Comparison of ENCODE assay signal across 23 mouse cellular contexts in the genomic region with DNA sequence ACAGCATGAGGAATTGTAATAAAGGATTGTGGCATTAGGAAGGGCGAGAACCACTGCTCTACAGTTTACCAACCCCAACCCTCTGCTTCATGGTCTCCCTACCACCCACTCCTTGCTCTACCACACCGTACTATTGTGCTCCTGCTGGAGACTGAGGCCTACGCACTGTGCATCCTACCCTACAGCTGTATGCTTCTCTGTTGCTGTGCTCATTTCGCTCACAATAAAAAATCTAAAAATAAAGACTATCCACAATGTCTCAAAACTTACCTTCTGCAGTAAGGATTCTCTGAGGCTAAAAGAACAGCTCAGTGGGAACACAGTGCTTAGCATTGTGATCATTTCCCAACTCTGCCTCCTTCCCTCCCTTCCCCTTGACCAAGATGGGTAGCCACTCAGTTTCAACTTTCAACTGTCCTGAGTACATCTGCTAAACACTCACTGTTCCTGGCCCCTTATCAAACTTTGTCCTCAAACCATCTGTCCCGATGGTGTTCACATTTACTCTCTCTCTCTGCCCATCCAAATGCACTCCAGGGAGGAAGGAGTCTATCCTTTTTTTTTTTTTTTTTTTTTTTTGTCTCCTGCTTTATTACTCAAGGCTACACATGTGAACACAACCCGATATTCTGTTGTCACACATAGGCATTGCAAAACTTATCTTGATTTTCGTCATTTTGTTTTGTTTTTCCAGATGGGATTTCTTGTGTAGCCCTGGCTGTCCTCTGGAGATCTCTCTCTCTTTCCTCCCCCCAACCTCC. TPM values are rescaled to one million over a fixed set of nuclear protein-coding genes. Genes with fewer than 3 reads are reported as not detected.
A peak's percentile ranks its signal among the peaks of the same experiment; 100 is the strongest.
DNase-seq lines count a peak whose midpoint lies in the region; ATAC-seq lines count a peak whose summit lies in the region.
"Had no signal": no experiment of that assay in that cellular context is flagged by ENCODE, and none has a peak within 500 bp of the region (broad histone marks: within the 10 kb centered on the region; RNA-seq: fewer than 3 reads in every experiment).

No protein-coding gene starts in this region.

- H3K36me3 ChIP-seq in liver, embryonic 13.5 days = no peaks in the 10 kb centered on the region
- no peaks in the 10 kb centered on the region for H3K36me3 ChIP-seq in forebrain, embryonic 14.5 days (ENCODE audit: control insufficient read depth, insufficient read depth, low read length)
- H3K36me3 ChIP-seq: embryonic facial prominence, embryonic 12.5 days; forebrain, embryonic 15.5 days; hindbrain, embryonic 12.5 days; limb, embryonic 15.5 days; midbrain, embryonic 13.5 days had no signal

- peaks cover 65% of the 10 kb centered on the region for H3K4me1 ChIP-seq in liver, embryonic 13.5 days (replicated peaks)
- peaks cover 5% of the 10 kb centered on the region for H3K4me1 ChIP-seq in forebrain, embryonic 14.5 days (ENCODE audit: control insufficient read depth, insufficient read depth, low read length)

- H3K27ac ChIP-seq in liver, embryonic 13.5 days = peak overlapping the region; percentile 87
- no peak overlapping the region for H3K27ac ChIP-seq in forebrain, embryonic 14.5 days (ENCODE audit: low read depth, low read length)
- H3K27ac ChIP-seq: embryonic facial prominence, embryonic 12.5 days; forebrain, embryonic 15.5 days; hindbrain, embryonic 12.5 days; limb, embryonic 15.5 days; midbrain, embryonic 13.5 days had no signal

- H3K9ac ChIP-seq in liver, embryonic 13.5 days = 0 out of 2 replicates have a peak overlapping the region, but pooled peaks have one; percentile 39
- H3K9ac ChIP-seq in forebrain, embryonic 14.5 days (ENCODE audit: low read length) = no peak overlapping the region
- H3K9ac ChIP-seq: embryonic facial prominence, embryonic 12.5 days; forebrain, embryonic 15.5 days; hindbrain, embryonic 12.5 days; limb, embryonic 15.5 days; midbrain, embryonic 13.5 days had no signal

- ATAC-seq in liver, embryonic 13.5 days (ENCODE audit: low read depth) = no peak
- no peak for ATAC-seq in forebrain, embryonic 14.5 days
- ATAC-seq in erythroblast, adult 5-6 weeks (replicated peaks; ENCODE audit: low FRiP score, poor library complexity, severe bottlenecking) = no peak
- ATAC-seq: forebrain, embryonic 15.5 days; midbrain, embryonic 13.5 days had no signal

- H3K9me3 ChIP-seq in liver, embryonic 13.5 days (replicated peaks) = no peaks in the 10 kb centered on the region
- no peaks in the 10 kb centered on the region for H3K9me3 ChIP-seq in forebrain, embryonic 14.5 days (replicated peaks; ENCODE audit: control insufficient read depth, low read length)
- H3K9me3 ChIP-seq: embryonic facial prominence, embryonic 12.5 days; forebrain, embryonic 15.5 days; hindbrain, embryonic 12.5 days; limb, embryonic 15.5 days; midbrain, embryonic 13.5 days had no signal

- intact Hi-C loops in left cerebral cortex, postnatal 4 days (cut with DNase I) = no loop called here

- H3K27me3 ChIP-seq in liver, embryonic 13.5 days = no peaks in the 10 kb centered on the region
- H3K27me3 ChIP-seq in forebrain, embryonic 14.5 days (replicated peaks; ENCODE audit: control insufficient read depth, insufficient read depth, low read length) = no peaks in the 10 kb centered on the region
- H3K27me3 ChIP-seq: CH12.LX; embryonic facial prominence, embryonic 12.5 days; forebrain, embryonic 15.5 days; hindbrain, embryonic 12.5 days; limb, embryonic 15.5 days; midbrain, embryonic 13.5 days had no signal

- 0 out of 2 replicates have a peak overlapping the region, but pooled peaks have one; percentile 8 for H3K4me2 ChIP-seq in liver, embryonic 13.5 days
- no peak overlapping the region for H3K4me2 ChIP-seq in forebrain, embryonic 14.5 days (ENCODE audit: low read length)
- H3K4me2 ChIP-seq: embryonic facial prominence, embryonic 12.5 days; forebrain, embryonic 15.5 days; heart, embryonic 11.5 days; hindbrain, embryonic 12.5 days; limb, embryonic 15.5 days; midbrain, embryonic 13.5 days had no signal

- DNase-seq in gastrocnemius, adult 18-20 months (ENCODE audit: low spot score) = peak; percentile 9
- no peak for DNase-seq in gastrocnemius, postnatal 10 days
- peak; percentile 30 to 33 for DNase-seq in right cerebral cortex, adult 2 months (ENCODE audit: low spot score in 2 of 2)
- no peak for DNase-seq in right cerebral cortex, postnatal 10 days (ENCODE audit: low spot score in 2 of 2)
- DNase-seq in liver, embryonic 13.5 days = no peak
- DNase-seq in forebrain, embryonic 14.5 days (ENCODE audit: low spot score) = no peak
- no peak for DNase-seq in left cerebral cortex, postnatal 4 days
- DNase-seq: adrenal gland, adult 8-10 months; cerebellum, adult 9-11 months; heart, postnatal 10 days; kidney, adult 2 months; kidney, postnatal 10 days; lung, postnatal 10 days; thymus, postnatal 36 days had no signal

- H3K4me3 ChIP-seq in liver, embryonic 13.5 days (replicated peaks) = no peak overlapping the region
- H3K4me3 ChIP-seq in forebrain, embryonic 14.5 days (ENCODE audit: low read depth, low read length) = no peak overlapping the region
- H3K4me3 ChIP-seq: embryonic facial prominence, embryonic 12.5 days; forebrain, embryonic 15.5 days; hindbrain, embryonic 12.5 days; limb, embryonic 15.5 days; midbrain, embryonic 13.5 days; myocyte had no signal

- WGBS in liver, embryonic 13.5 days (ENCODE audit: insufficient replicate concordance) = 61% methylated on average over 7 of the region's 7 CpGs
- WGBS in forebrain, embryonic 14.5 days = 90% methylated on average over 7 of the region's 7 CpGs

RNA-seq across cellular contexts. Expression of a gene that starts 4.5 kb away (rescaled TPM):
- total RNA-seq in gastrocnemius, adult 18-20 months (2021) = 10 to 100 TPM; 10.4 to 12.1 TPM
- total RNA-seq in gastrocnemius, postnatal 10 days (2021) = 10 to 100 TPM; 18.0 to 20.6 TPM
- 8.7 TPM in 2 replicates for polyA plus RNA-seq in liver, embryonic 13.5 days (2015; fragmentation: Nextera tagmentation; extraction: Ambion mirVana)
- polyA plus RNA-seq in forebrain, embryonic 14.5 days (2014; fragmentation: Nextera tagmentation; extraction: Ambion mirVana) = 88.4 and 102 TPM in 2 replicates
- total RNA-seq in left cerebral cortex, postnatal 4 days (2021) = 100 to 1,000 TPM; 135 to 140 TPM
- 4.2 and 4.4 TPM in 2 replicates for total RNA-seq in erythroblast, adult 5-6 weeks (2015; ENCODE audit: low replicate concordance)
- 6.4 and 9.7 TPM in 2 replicates for total RNA-seq in erythroblast, adult 5-6 weeks (2017; ENCODE audit: low replicate concordance)

RNA-seq across cellular contexts. Expression of a gene that starts 47.7 kb away (rescaled TPM):
- total RNA-seq in gastrocnemius, adult 18-20 months (2021) = 10 to 100 TPM; 14.4 to 19.0 TPM
- total RNA-seq in gastrocnemius, postnatal 10 days (2021) = 10 to 100 TPM; 19.6 to 21.3 TPM
- 7.3 and 9.1 TPM in 2 replicates for polyA plus RNA-seq in liver, embryonic 13.5 days (2015; fragmentation: Nextera tagmentation; extraction: Ambion mirVana)
- polyA plus RNA-seq in forebrain, embryonic 14.5 days (2014; fragmentation: Nextera tagmentation; extraction: Ambion mirVana) = 52.3 and 56.2 TPM in 2 replicates
- 10 to 100 TPM; 23.5 to 24.7 TPM for total RNA-seq in left cerebral cortex, postnatal 4 days (2021)
- 2.7 and 6.3 TPM in 2 replicates for total RNA-seq in erythroblast, adult 5-6 weeks (2015; ENCODE audit: low replicate concordance)
- total RNA-seq in erythroblast, adult 5-6 weeks (2017; ENCODE audit: low replicate concordance) = 3.2 and 3.6 TPM in 2 replicates

Comparison
In these comparisons a context has a peak if more than half of its experiments do, and no peak if none do; other contexts are left out.
1. DNase-seq: peak in gastrocnemius, adult 18-20 months (single experiment) and right cerebral cortex, adult 2 months (2 of 2); none in gastrocnemius, postnatal 10 days (single experiment), right cerebral cortex, postnatal 10 days (0 of 2), liver, embryonic 13.5 days (single experiment), forebrain, embryonic 14.5 days (single experiment) and left cerebral cortex, postnatal 4 days (single experiment).
2. RNA of a gene that starts 4.5 kb away (total RNA-seq): 135 to 140 TPM in left cerebral cortex, postnatal 4 days; 18.0 to 20.6 TPM in gastrocnemius, postnatal 10 days, 10.4 to 12.1 TPM in gastrocnemius, adult 18-20 months and 4.2 to 9.7 TPM in erythroblast, adult 5-6 weeks; every median in the first group is over 4 times any median in the second.